Mouse (Mus musculus) liver, adult 2 months (tissue): Measurements from ENCODE around the gene Fntb.

Experiments
- CTCF ChIP-seq: fragments of 200-500 bp; IDR thresholded peaks from 2 replicates; pipeline ENCODE4 v1.5.1; 2011; ENCODE audit warnings: low read depth, low read length, control low read depth
- POLR2A ChIP-seq: fragments of 200-500 bp; IDR thresholded peaks from 2 replicates; pipeline ENCODE4 v1.6.1; 2011; ENCODE audit warnings: low read length, control low read depth; ENCODE audit not compliant: insufficient read depth; ENCODE audit errors: extremely low read depth

DNA sequence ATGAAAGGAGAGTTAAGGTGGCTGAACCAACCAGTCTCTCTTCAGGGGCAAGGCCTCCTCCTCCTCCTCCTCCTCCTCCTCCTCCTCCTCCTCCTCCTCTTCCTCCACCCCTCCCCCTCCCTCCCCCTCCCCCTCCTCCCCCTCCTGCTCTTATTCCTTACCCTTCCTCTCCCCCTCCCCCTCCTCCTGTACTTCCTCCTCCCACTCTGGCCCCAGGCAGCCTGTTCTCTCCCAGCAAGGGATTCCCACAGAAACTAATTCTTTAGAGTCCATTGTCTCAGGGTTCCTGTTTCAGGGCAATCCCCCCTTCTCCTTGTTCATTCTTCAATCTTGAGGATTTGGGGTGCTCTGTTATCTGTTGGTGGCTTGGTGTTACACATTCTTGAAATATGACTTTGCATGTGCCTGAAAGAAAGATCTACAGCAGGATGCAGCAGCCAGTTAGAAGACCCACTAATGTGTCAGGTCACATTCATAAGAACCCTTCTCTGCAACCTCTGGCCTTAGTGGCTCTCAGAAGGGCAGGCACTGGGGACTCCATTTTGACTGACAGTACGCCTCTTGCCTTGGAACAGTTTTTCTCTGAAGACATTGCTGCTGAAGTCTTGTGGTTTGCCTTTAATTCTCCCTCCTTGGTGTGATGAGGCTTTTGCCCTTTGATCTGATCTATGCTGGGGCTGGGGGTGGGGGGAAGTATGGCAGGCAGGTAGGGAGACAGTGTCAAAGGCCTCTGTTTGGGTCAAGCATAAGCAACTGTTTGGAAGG lies 88.2 kb downstream of the Fntb start:
- TF ChIP-seq POLR2A = no peak
- no peak for TF ChIP-seq CTCF
